Mouse (Mus musculus) hindbrain, embryonic 12.5 days (tissue): ENCODE results near the gene Trpm5. TPM values are rescaled to one million over a fixed set of nuclear protein-coding genes. Genes with fewer than 3 reads are reported as not detected.
A peak's percentile ranks its signal among the peaks of the same experiment; 100 is the strongest.

Experiments
- ATAC-seq: fragments of 200-750 bp; cut with Nextera tagmentation; 2 replicates; pipeline ENCODE4 v1.8.0; 2017; ENCODE audit warnings: moderate TSS enrichment; ENCODE audit not compliant: low FRiP score
- H3K27ac ChIP-seq: fragments of 300-500 bp; sonication (generic); 2 replicates; pipeline ENCODE4 v1.5.1; 2016; ENCODE audit warnings: mild to moderate bottlenecking
- H3K27me3 ChIP-seq: fragments of 300-500 bp; sonication (generic); 2 replicates; pipeline ENCODE4 v1.6.1; 2016; ENCODE audit warnings: mild to moderate bottlenecking
- H3K36me3 ChIP-seq: fragments of 300-500 bp; sonication (generic); 2 replicates; pipeline ENCODE4 v1.6.1; 2016; ENCODE audit warnings: mild to moderate bottlenecking
- H3K4me1 ChIP-seq: fragments of 300-500 bp; sonication (generic); 2 replicates; pipeline ENCODE4 v1.6.1; 2016
- H3K4me2 ChIP-seq: fragments of 300-500 bp; sonication (generic); replicated peaks from 2 replicates; pipeline ENCODE4 v1.6.1; 2016; ENCODE audit warnings: mild to moderate bottlenecking
- H3K4me3 ChIP-seq: fragments of 300-500 bp; sonication (generic); 2 replicates; pipeline ENCODE4 v1.5.1; 2016; ENCODE audit warnings: mild to moderate bottlenecking
- H3K9ac ChIP-seq: fragments of 300-500 bp; sonication (generic); 2 replicates; pipeline ENCODE4 v1.6.1; 2016; ENCODE audit warnings: mild to moderate bottlenecking, moderate library complexity
- H3K9me3 ChIP-seq: fragments of 300-500 bp; sonication (generic); replicated peaks from 2 replicates; pipeline ENCODE4 v1.6.1; 2016; ENCODE audit warnings: mild to moderate bottlenecking
- WGBS: fragments of 180-500 bp; shearing (Covaris S2); methylation state at CpG from one replicate; pipeline ENCODE4 v1.1.7; 2016; 5-methylcytosine and 5-hydroxymethylcytosine counted together
- polyA plus RNA-seq: library from polyadenylated mRNA; unstranded; fragments of >200 nt; fragmentation: Nextera tagmentation; extraction: Ambion mirVana; gene quantifications from 2 replicates; pipeline ENCODE4 v1.2.1, GENCODE M21; 2016

Gene Trpm5
- polyA plus RNA-seq, 1 experiment from 2014 or later = 3.1 TPM

DNA sequence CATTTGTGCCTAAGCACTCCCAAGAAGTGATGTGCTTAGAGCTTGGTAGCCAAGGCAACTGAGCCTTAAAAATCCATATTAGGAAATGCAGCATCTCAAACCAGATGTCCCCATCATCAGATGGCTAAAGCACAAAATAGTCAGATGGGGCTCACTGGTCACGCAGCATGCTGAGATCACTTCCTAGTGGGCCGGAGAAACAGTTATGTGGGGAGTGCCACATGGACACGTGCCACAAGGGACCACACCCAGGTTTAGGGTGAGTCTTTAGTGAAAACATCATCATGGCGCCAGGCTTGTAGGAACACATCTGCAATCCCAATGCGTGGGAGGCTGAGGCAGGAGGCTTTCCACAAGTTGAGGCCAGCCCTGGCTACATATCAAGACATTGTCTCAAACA, 22.1 kb upstream of the Trpm5 start:
- no peak for ATAC-seq
- Histone ChIP-seq H3K27me3 (no peaks in the 10 kb centered on the region; the same call in 1 of the 2 replicates), H3K9me3 (0 out of 2 replicates have a peak, but pooled peaks cover 3% of the 10 kb centered on the region), H3K27ac (no peak overlapping the region), H3K9ac (no peak overlapping the region), H3K4me3 (no peak overlapping the region), H3K4me1 (peaks cover 11% of the 10 kb centered on the region; the same call in 1 of the 2 replicates), H3K36me3 (no peaks in the 10 kb centered on the region), H3K4me2 (no peak overlapping the region)
- WGBS = 84% methylated on average over 5 of the region's 5 CpGs

- no peak overlapping the region for H3K4me3 ChIP-seq
- ATAC-seq = no peak
- 0 out of 2 replicates have a peak, but pooled peaks cover 5% of the 10 kb centered on the region for H3K4me1 ChIP-seq
- H3K4me2 ChIP-seq = no peak overlapping the region
- peaks cover under 1% of the 10 kb centered on the region for H3K27me3 ChIP-seq
- H3K36me3 ChIP-seq = no peaks in the 10 kb centered on the region
- H3K9ac ChIP-seq = no peak overlapping the region
- H3K9me3 ChIP-seq = 0 out of 2 replicates have a peak, but pooled peaks cover 3% of the 10 kb centered on the region
- H3K27ac ChIP-seq = no peak overlapping the region
Observed at GRCm38 (mm10) chr7:143114773-143115172, 20.3 kb upstream of the Trpm5 start.

DNA sequence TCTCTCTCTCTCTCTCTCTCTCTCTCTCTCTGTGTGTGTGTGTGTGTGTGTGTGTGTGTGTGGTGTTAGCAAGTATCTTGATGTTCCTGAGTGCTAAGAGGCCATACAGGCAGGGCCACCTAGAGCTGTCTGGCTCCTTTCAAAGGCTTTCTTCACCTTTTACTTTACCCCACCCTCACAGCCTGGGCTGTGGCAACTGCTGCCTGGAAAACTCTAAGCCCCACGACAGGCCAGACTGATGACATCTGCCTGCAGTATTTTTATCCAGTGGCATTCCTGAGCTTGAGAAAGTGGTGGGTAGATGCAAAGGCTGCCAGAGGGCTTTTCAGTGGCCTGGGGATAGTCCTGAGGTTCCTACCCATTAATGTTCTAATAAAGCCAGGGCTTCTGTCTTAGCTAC, 18.0 kb upstream of the Trpm5 start:
- Histone ChIP-seq H3K9me3 (0 out of 2 replicates have a peak, but pooled peaks cover 3% of the 10 kb centered on the region), H3K4me1 (peaks cover 2% of the 10 kb centered on the region), H3K27ac (no peak overlapping the region), H3K9ac (no peak overlapping the region), H3K27me3 (peaks cover 25% of the 10 kb centered on the region), H3K4me3 (no peak overlapping the region), H3K4me2 (no peak overlapping the region), H3K36me3 (no peaks in the 10 kb centered on the region)
- no peak for ATAC-seq
- WGBS = 53% methylated on average over 1 of the region's 1 CpGs

DNA sequence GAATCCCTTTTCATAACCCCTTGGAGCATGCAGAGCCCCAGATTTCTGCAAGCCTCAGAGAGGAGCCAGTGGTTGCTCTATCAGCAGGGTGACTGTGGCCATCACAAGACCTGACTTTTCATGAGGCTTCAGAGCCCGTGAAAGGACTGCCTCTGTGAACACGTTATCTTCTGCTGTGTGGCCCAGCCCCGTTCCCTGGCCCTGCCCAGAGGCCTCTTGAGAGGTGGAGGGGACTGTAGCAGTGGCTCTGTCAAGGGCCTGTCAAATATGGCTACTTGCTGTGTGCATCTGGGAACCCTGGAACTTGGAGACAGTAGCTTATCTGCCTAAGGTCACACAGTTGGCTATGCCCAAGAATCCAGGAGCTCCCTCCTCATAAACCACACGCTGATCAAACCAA, 17.3 kb upstream of the Trpm5 start:
- H3K9ac ChIP-seq = no peak overlapping the region
- ATAC-seq = no peak
- 74% methylated on average over 4 of the region's 4 CpGs for WGBS
- no peak overlapping the region for H3K4me2 ChIP-seq
- H3K27ac ChIP-seq = no peak overlapping the region
- no peaks in the 10 kb centered on the region for H3K36me3 ChIP-seq
- H3K27me3 ChIP-seq = peaks cover 31% of the 10 kb centered on the region
- no peak overlapping the region for H3K4me3 ChIP-seq
- H3K4me1 ChIP-seq = peaks cover 8% of the 10 kb centered on the region
- H3K9me3 ChIP-seq = 0 out of 2 replicates have a peak, but pooled peaks cover 3% of the 10 kb centered on the region

DNA sequence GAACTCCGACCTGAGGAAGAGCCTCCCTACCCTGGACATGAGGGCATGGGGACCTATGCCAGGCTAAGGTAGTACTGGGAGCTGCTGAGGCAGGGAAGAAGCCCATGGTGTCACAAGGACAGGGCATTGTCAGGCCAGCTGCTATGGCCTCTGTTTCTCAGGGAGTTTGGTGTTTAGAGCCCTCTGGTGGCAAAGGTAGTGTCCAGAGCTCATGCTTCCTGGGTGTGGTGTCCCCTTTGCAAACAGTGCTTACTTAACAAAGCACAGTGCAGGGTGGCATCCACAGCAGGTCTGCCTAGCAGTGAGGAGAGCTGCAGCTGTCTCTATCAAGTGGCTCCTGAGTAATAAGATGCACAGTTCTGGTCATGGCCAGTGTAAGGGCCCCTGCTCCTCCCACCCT, 16.4 kb upstream of the Trpm5 start:
- Histone ChIP-seq H3K36me3 (no peaks in the 10 kb centered on the region), H3K9me3 (0 out of 2 replicates have a peak, but pooled peaks cover 3% of the 10 kb centered on the region), H3K4me2 (no peak overlapping the region), H3K27me3 (peaks cover 41% of the 10 kb centered on the region), H3K9ac (no peak overlapping the region), H3K4me1 (peaks cover 8% of the 10 kb centered on the region), H3K27ac (no peak overlapping the region), H3K4me3 (no peak overlapping the region)
- WGBS = 74% methylated on average over 1 of the region's 1 CpGs
- ATAC-seq = no peak

GRCm38 (mm10) chr7:143109696-143110095, 15.3 kb upstream of the Trpm5 start:
- no peaks in the 10 kb centered on the region for H3K36me3 ChIP-seq
- no peaks in the 10 kb centered on the region for H3K9me3 ChIP-seq
- H3K27me3 ChIP-seq = peaks cover 52% of the 10 kb centered on the region
- H3K9ac ChIP-seq = no peak overlapping the region
- no peak for ATAC-seq
- no peak overlapping the region for H3K4me3 ChIP-seq
- 56% methylated on average over 3 of the region's 3 CpGs for WGBS
- H3K4me1 ChIP-seq = peaks cover 8% of the 10 kb centered on the region
- no peak overlapping the region for H3K27ac ChIP-seq
- H3K4me2 ChIP-seq = no peak overlapping the region

DNA sequence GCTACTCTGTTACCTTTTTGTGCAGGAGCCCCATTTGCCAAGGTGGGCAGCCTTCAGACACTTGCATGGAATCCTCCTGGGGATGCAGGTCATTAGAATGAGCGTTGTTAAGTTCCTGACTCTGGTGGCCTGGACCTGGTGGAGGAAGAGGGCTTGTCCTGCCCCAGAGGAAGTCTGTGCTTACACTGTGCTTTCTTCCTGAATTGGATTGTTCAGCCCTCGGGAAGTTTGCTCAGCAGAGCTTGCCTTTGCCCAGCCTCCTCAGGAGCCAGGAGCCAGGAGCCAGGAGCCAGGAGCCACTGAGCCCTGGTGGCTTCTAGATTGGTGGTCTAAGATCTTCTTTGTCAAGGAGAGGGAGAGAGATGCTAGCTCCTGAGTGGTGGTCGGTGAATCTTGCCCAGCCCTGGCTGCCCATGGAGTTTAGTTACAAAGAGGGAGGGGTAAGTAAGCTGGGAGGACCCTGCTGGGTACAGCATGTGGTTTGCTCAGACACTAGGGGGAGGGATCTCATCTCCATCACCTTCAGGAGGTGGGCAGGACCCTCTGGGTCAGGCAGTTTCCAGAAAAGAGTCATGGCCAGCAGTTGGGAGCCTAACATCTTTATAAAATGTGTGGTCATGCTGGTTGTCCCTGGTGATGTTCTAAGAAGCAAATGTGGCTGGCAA, 14.7 kb upstream of the Trpm5 start:
- Histone ChIP-seq H3K4me1 (peaks cover 8% of the 10 kb centered on the region), H3K36me3 (no peaks in the 10 kb centered on the region), H3K9ac (no peak overlapping the region), H3K27me3 (peaks cover 55% of the 10 kb centered on the region), H3K4me2 (no peak overlapping the region), H3K4me3 (no peak overlapping the region), H3K27ac (no peak overlapping the region), H3K9me3 (no peaks in the 10 kb centered on the region)
- 23% methylated on average over 3 of the region's 3 CpGs for WGBS
- no peak for ATAC-seq

DNA sequence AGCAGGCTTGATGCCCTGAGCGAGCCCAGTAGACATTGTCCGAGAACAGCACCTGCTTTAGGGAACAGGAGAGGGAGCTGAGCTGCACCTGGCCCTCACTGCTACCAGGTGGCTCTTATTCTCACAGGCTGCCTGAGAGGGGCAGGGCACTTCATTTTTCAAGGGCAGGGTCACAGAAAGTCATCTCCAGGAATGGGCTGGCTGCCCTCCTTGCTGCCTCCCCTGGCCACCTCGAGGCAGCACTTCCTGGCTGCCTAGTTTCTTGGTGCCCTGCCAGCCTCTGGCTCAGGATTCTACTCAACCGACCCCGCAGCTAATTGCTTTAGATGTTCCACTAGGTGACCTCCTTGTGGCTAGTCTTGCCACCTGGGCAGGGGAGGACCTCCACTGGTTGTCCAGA, 13.8 kb upstream of the Trpm5 start:
- peaks cover 55% of the 10 kb centered on the region for H3K27me3 ChIP-seq
- H3K4me1 ChIP-seq = peaks cover 8% of the 10 kb centered on the region
- no peaks in the 10 kb centered on the region for H3K9me3 ChIP-seq
- H3K4me3 ChIP-seq = no peak overlapping the region
- WGBS = 42% methylated on average over 5 of the region's 5 CpGs
- no peak overlapping the region for H3K27ac ChIP-seq
- no peak for ATAC-seq
- no peaks in the 10 kb centered on the region for H3K36me3 ChIP-seq
- no peak overlapping the region for H3K4me2 ChIP-seq
- no peak overlapping the region for H3K9ac ChIP-seq

- Histone ChIP-seq H3K27me3 (peaks cover 55% of the 10 kb centered on the region), H3K27ac (no peak overlapping the region), H3K9ac (no peak overlapping the region), H3K4me1 (peaks cover 8% of the 10 kb centered on the region), H3K9me3 (no peaks in the 10 kb centered on the region), H3K4me2 (peak overlapping the region; percentile 55), H3K36me3 (no peaks in the 10 kb centered on the region), H3K4me3 (peak overlapping the region; percentile 26)
- ATAC-seq = no peak
- 6% methylated on average over 55 of the region's 57 CpGs for WGBS
Observed at GRCm38 (mm10) chr7:143106672-143107465, 12.4 kb upstream of the Trpm5 start.

DNA sequence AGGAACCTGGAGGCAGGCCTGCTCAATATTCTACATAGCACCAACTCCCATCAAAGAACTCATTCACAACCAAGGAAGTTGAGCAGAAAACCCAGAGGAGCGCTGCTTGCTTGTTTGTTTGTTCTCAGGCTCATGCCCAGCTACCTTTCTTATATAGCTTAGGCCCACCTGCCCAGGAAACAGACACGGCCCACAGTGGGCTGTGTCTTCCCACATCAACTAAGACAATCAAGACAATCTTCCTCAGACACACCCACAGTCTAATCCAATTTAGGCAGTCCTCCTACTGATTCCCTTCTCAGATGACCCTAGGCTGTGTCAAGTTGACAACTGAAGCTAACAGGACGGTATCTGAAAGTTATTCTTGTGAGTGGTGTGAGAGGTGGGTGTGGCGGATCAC, 11.6 kb upstream of the Trpm5 start, which contains the start of gene Kcnq1:
Gene Kcnq1, plus strand, starts transcription at position 301 of the 400 bp plus-strand sequence.
- H3K9me3 ChIP-seq = no peaks in the 10 kb centered on the region
- H3K27me3 ChIP-seq = peaks cover 55% of the 10 kb centered on the region
- no peak for ATAC-seq
- peak within 1 kb of the TSS; percentile 55 for H3K4me2 ChIP-seq
- no peak within 1 kb of the TSS for H3K27ac ChIP-seq
- peaks cover 8% of the 10 kb centered on the region for H3K4me1 ChIP-seq
- H3K9ac ChIP-seq = no peak within 1 kb of the TSS
- H3K4me3 ChIP-seq = peak within 1 kb of the TSS; percentile 26
- no peaks in the 10 kb centered on the region for H3K36me3 ChIP-seq
- WGBS = 69% methylated on average over 4 of the region's 4 CpGs

DNA sequence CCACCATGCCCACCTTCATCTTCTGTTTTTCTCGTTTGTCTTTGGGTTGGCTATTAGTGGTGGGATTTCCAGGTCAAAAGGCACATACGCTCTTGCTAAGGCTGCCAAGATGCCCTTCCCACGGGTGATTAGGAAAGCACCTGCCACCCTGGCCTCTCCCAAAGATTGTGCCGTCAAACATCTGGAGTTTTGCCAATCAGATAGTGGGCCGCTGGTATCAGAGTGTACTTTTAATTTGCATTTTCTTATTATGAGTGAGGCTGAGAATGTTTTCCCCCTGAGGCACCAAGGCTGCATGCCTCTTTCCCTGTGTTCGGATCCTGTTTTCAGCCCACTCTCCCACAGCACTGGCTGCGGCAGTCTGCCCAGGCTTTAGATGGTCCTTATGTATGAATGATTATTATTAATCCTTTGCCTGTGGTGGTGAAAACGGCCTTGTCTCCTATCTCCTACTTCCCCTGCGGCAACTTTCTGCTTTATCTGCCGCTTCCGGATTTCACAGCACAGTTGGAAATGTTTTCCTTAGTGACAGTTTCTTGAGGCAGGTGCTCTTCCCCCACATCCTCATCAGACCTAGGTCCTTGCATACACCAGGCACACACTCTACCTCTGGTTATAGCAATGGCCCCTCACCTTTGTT, 10.9 kb upstream of the Trpm5 start:
- Histone ChIP-seq H3K9me3 (no peaks in the 10 kb centered on the region), H3K9ac (no peak overlapping the region), H3K27ac (no peak overlapping the region), H3K4me2 (no peak overlapping the region), H3K4me3 (no peak overlapping the region), H3K27me3 (peaks cover 55% of the 10 kb centered on the region), H3K4me1 (peaks cover 8% of the 10 kb centered on the region), H3K36me3 (no peaks in the 10 kb centered on the region)
- ATAC-seq = no peak
- 74% methylated on average over 11 of the region's 11 CpGs for WGBS

DNA sequence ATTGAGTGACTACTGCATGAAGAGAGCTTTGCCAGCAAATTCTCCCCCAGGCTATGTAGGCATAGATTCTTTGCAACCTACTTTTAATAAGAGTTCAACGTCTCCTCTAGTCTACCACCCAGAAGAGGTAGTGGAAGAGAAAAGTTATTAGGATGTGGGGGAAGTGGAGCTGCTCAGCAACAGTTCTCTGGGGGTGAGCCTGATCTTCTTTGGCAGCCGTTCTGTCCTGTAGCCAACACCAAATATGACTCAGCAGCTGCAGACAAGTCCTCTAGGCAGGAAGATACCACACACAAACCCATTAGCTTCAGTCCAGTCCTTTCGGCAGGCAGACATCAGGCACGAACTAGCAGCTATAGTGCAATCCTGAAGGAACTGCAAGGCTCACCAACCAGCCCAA, 6.3 kb upstream of the Trpm5 start:
- Histone ChIP-seq H3K27ac (no peak overlapping the region), H3K36me3 (no peaks in the 10 kb centered on the region), H3K4me2 (no peak overlapping the region), H3K4me1 (no peaks in the 10 kb centered on the region), H3K27me3 (peaks cover 14% of the 10 kb centered on the region), H3K4me3 (no peak overlapping the region), H3K9me3 (no peaks in the 10 kb centered on the region), H3K9ac (no peak overlapping the region)
- no peak for ATAC-seq
- WGBS = 78% methylated on average over 4 of the region's 4 CpGs
